Mouse (Mus musculus) CH12.LX (cell line): ENCODE measurements around the gene Apold1. TPM values are rescaled to one million over a fixed set of nuclear protein-coding genes. Genes with fewer than 3 reads are reported as not detected.
A peak's percentile ranks its signal among the peaks of the same experiment; 100 is the strongest.

Experiments
- DNase-seq: peaks from one replicate; pipeline ENCODE4 v3.0.0-alpha.2; 2013; ENCODE audit errors: extremely low read depth
- H3K27ac ChIP-seq: 2 replicates; pipeline ENCODE4 v1.5.1; 2012; ENCODE audit warnings: low read depth, mild to moderate bottlenecking, control low read depth, moderate library complexity; ENCODE audit not compliant: insufficient read depth
- H3K27me3 ChIP-seq: replicated peaks from 2 replicates; pipeline ENCODE3; 2012; ENCODE audit warnings: inconsistent platforms
- H3K36me3 ChIP-seq, 2 experiments: replicated peaks in 1 of 2; 2 replicates each; pipeline versions ENCODE3 to v1.6.1; 2012; ENCODE audit warnings: inconsistent platforms in 1 of 2, low read length in 1 of 2, mild to moderate bottlenecking in 1 of 2, mixed read lengths in 1 of 2, moderate library complexity in 1 of 2; ENCODE audit not compliant: control insufficient read depth in 1 of 2, insufficient read depth in 1 of 2
- H3K4me1 ChIP-seq, 2 experiments: 2 replicates each; pipeline ENCODE4 v1.6.1; 2012; ENCODE audit warnings: inconsistent platforms in 1 of 2, moderate library complexity in 1 of 2; ENCODE audit not compliant: insufficient read depth in 2 of 2, control insufficient read depth in 1 of 2
- H3K4me2 ChIP-seq: 2 replicates; pipeline ENCODE4 v1.6.1; 2012; ENCODE audit warnings: low read depth, mild to moderate bottlenecking, control low read depth; ENCODE audit not compliant: poor library complexity, insufficient read depth, severe bottlenecking
- H3K4me3 ChIP-seq, 3 experiments: fragments of 150-350 bp in 1 of 3; sonication (generic) in 1 of 3; replicated peaks in 1 of 3; 2 replicates each; pipeline versions ENCODE3 to v1.5.1; 2011 to 2012; ENCODE audit warnings: low read depth in 2 of 3, low read length in 2 of 3, mild to moderate bottlenecking in 2 of 3, moderate library complexity in 2 of 3, control low read depth in 1 of 3, improper control_type of control experiment in 1 of 3, inconsistent platforms in 1 of 3, mixed read lengths in 1 of 3; ENCODE audit not compliant: poor library complexity in 1 of 3
- H3K79me2 ChIP-seq: replicated peaks from 2 replicates; pipeline ENCODE4 v1.6.1; 2012; ENCODE audit warnings: mild to moderate bottlenecking, moderate library complexity; ENCODE audit not compliant: control insufficient read depth, poor library complexity, insufficient read depth, severe bottlenecking; ENCODE audit errors: extremely low read depth
- H3K9ac ChIP-seq: 2 replicates; pipeline ENCODE4 v1.6.1; 2012; ENCODE audit warnings: low read depth, mild to moderate bottlenecking, control low read depth, moderate library complexity; ENCODE audit not compliant: insufficient read depth
- H3K9me3 ChIP-seq: replicated peaks from 2 replicates; pipeline ENCODE3; 2012; ENCODE audit warnings: low read length, inconsistent platforms, mixed read lengths
- BHLHE40 ChIP-seq: IDR thresholded peaks from 2 replicates; pipeline ENCODE4 v1.6.1; 2011; ENCODE audit warnings: mild to moderate bottlenecking, low read depth, low read length, improper control_type of control experiment
- CHD1 ChIP-seq: IDR thresholded peaks from 2 replicates; pipeline ENCODE4 v1.6.1; 2012; ENCODE audit warnings: low read depth, low read length, improper control_type of control experiment, inconsistent platforms
- CTCF ChIP-seq, 2 experiments: IDR thresholded peaks in 1 of 2; conservative IDR thresholded peaks in 1 of 2; 2 replicates each; pipeline ENCODE4 v1.5.1; 2011 to 2012; ENCODE audit warnings: low read depth in 2 of 2, low read length in 2 of 2, improper control_type of control experiment in 1 of 2, inconsistent platforms in 1 of 2, mild to moderate bottlenecking in 1 of 2, moderate library complexity in 1 of 2
- E2F4 ChIP-seq: IDR thresholded peaks from 2 replicates; pipeline ENCODE4 v1.6.1; 2011; ENCODE audit warnings: low read depth, low read length, improper control_type of control experiment; ENCODE audit not compliant: insufficient replicate concordance
- ELF1 ChIP-seq: IDR thresholded peaks from 2 replicates; pipeline ENCODE4 v1.6.1; 2014; ENCODE audit warnings: low read depth, mild to moderate bottlenecking, inconsistent platforms, low read length, improper control_type of control experiment
- EP300 ChIP-seq: IDR thresholded peaks from 2 replicates; pipeline ENCODE4 v1.6.1; 2011; ENCODE audit warnings: low read length, improper control_type of control experiment
- GABPA ChIP-seq: IDR thresholded peaks from 2 replicates; pipeline ENCODE4 v1.6.1; 2012; ENCODE audit warnings: low read depth, low read length, improper control_type of control experiment, inconsistent platforms; ENCODE audit not compliant: insufficient replicate concordance
- HCFC1 ChIP-seq: IDR thresholded peaks from 2 replicates; pipeline ENCODE4 v1.6.1; 2012; ENCODE audit warnings: low read depth, mild to moderate bottlenecking, inconsistent platforms, low read length, improper control_type of control experiment
- JUN ChIP-seq: IDR thresholded peaks from 2 replicates; pipeline ENCODE4 v1.6.1; 2011; ENCODE audit warnings: low read depth, mild to moderate bottlenecking, low read length, improper control_type of control experiment, moderate library complexity; ENCODE audit not compliant: insufficient read depth
- KAT2A ChIP-seq: IDR thresholded peaks from 2 replicates; pipeline ENCODE4 v1.6.1; 2012; ENCODE audit warnings: low read length, improper control_type of control experiment, inconsistent platforms; ENCODE audit not compliant: insufficient replicate concordance
- MAZ ChIP-seq: IDR thresholded peaks from 2 replicates; pipeline ENCODE4 v1.6.1; 2012; ENCODE audit warnings: low read depth, mild to moderate bottlenecking, inconsistent platforms, low read length, improper control_type of control experiment, moderate library complexity
- MEF2A ChIP-seq: IDR thresholded peaks from 2 replicates; pipeline ENCODE4 v1.6.1; 2014; ENCODE audit warnings: low read depth, mild to moderate bottlenecking, inconsistent platforms, low read length, improper control_type of control experiment, borderline replicate concordance
- MXI1 ChIP-seq: IDR thresholded peaks from 2 replicates; pipeline ENCODE4 v1.6.1; 2011; ENCODE audit warnings: mild to moderate bottlenecking, low read depth, low read length, improper control_type of control experiment
- MYC ChIP-seq: IDR thresholded peaks from 2 replicates; pipeline ENCODE4 v1.6.1; 2011; ENCODE audit warnings: low read depth, mild to moderate bottlenecking, improper control_type of control experiment, low read length
- NELFE ChIP-seq: IDR thresholded peaks from 2 replicates; pipeline ENCODE4 v1.6.1; 2011; ENCODE audit warnings: low read depth, low read length, improper control_type of control experiment
- PAX5 ChIP-seq: IDR thresholded peaks from 2 replicates; pipeline ENCODE4 v1.6.1; 2012; ENCODE audit warnings: low read length, inconsistent platforms, mixed read lengths
- POLR2A ChIP-seq: IDR thresholded peaks from 2 replicates; pipeline ENCODE4 v1.6.1; 2011; ENCODE audit warnings: low read depth, mild to moderate bottlenecking, improper control_type of control experiment, low read length
- POLR2AphosphoS2 ChIP-seq: IDR thresholded peaks from 2 replicates; pipeline ENCODE4 v1.6.1; 2011; ENCODE audit warnings: low read depth, low read length, improper control_type of control experiment
- SIN3A ChIP-seq: IDR thresholded peaks from 2 replicates; pipeline ENCODE4 v1.6.1; 2012; ENCODE audit warnings: low read length, improper control_type of control experiment, inconsistent platforms
- TBP ChIP-seq: conservative IDR thresholded peaks from 2 replicates; pipeline ENCODE4 v1.6.1; 2011; ENCODE audit warnings: low read depth, low read length, improper control_type of control experiment
- TCF12 ChIP-seq: IDR thresholded peaks from 2 replicates; pipeline ENCODE4 v1.6.1; 2014; ENCODE audit warnings: low read depth, mild to moderate bottlenecking, inconsistent platforms, low read length, improper control_type of control experiment
- UBTF ChIP-seq: IDR thresholded peaks from 2 replicates; pipeline ENCODE4 v1.6.1; 2012; ENCODE audit warnings: low read depth, mild to moderate bottlenecking, inconsistent platforms, low read length, improper control_type of control experiment, moderate library complexity
- USF1 ChIP-seq: IDR thresholded peaks from 2 replicates; pipeline ENCODE4 v1.6.1; 2014; ENCODE audit warnings: low read depth, mild to moderate bottlenecking, inconsistent platforms, low read length, improper control_type of control experiment
- dilution Hi-C: fragments of 300-500 bp; cut with MboI; formaldehyde crosslinking; loops from 2 replicates; pipeline ENCODE4 v1.14.3; 2020; ENCODE audit warnings: low sequenced_read_pairs; ENCODE audit not compliant: extremely low pct_unique_long_range_greater_than_20kb, extremely low pct_ligation_motif_present
- in situ Hi-C: fragments of 300-500 bp; cut with MboI; formaldehyde crosslinking; loops from 3 replicates; pipeline ENCODE4 v1.14.3; 2019; ENCODE audit warnings: low sequenced_read_pairs, low pct_ligation_motif_present, low pct_unique_long_range_greater_than_20kb, mixed read lengths
- polyA plus RNA-seq: library from polyadenylated mRNA; unstranded; fragments of >175 nt; gene quantifications from 2 replicates; pipeline ENCODE4 v1.2.1, GENCODE M21; 2012; ENCODE audit warnings: low read depth; ENCODE audit not compliant: insufficient read length
- total RNA-seq, 2 experiments: library from RNA; depleted of rRNA; stranded (reverse); fragments of 300-350 nt in 1 of 2; fragments of >200 nt in 1 of 2; gene quantifications; 2 replicates each; pipeline ENCODE4 v1.2.3; 2012 to 2014

Gene Apold1
- total and polyA plus RNA-seq, 3 experiments, result 1.0 to 3.1 (median 2.7) TPM

DNA sequence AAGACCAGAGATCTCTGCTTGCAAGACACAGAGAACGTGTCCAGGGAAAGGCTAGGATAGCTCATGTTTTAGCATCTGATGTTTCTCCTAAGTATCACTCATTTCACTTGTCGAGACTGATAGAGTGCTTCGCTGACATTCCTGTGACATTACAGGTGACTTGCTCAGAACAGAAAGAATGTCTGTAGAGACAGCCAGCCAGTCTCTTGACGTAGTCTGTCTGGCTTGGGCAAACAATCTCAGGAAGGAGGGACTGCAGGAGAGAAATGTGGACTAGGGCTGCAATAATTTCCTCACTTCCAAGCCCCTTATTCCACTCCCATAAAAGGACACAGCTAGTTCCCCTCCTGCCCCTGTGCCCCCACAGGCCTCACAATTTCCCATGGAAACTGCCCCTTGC lies 18.8 kb downstream of the Apold1 start:
- H3K4me2 ChIP-seq, result no peak overlapping the region
- peaks cover 0 to 5% of the 10 kb centered on the region in 2 experiments; a peak in 1 of 4 replicates for H3K4me1 ChIP-seq
- H3K27ac ChIP-seq, result no peak overlapping the region
- H3K9ac ChIP-seq, result no peak overlapping the region
- dilution Hi-C loops, result no loop called here
- H3K27me3 ChIP-seq, result no peaks in the 10 kb centered on the region
- TF ChIP-seq MYC (no peak), JUN (no peak), POLR2AphosphoS2 (no peak), CHD1 (no peak), SIN3A (no peak), MXI1 (no peak), MEF2A (no peak), PAX5 (no peak), USF1 (no peak), BHLHE40 (no peak), ELF1 (no peak), E2F4 (no peak), TCF12 (no peak), CTCF (conservative IDR thresholded peaks at IDR 0.05 in 1 of 2, IDR thresholded peaks at IDR 0.05 in 1 of 2; ENCODE audit: low read depth in 2 of 2, low read length in 2 of 2) (no peak), MAZ (no peak), UBTF (no peak), KAT2A (no peak)
- no peaks in the 10 kb centered on the region for H3K9me3 ChIP-seq
- H3K79me2 ChIP-seq, result no peaks in the 10 kb centered on the region
- no peak overlapping the region for H3K4me3 ChIP-seq
- DNase-seq, result no peak
- no peaks in the 10 kb centered on the region for H3K36me3 ChIP-seq
- in situ Hi-C loops, result no loop called here

DNA sequence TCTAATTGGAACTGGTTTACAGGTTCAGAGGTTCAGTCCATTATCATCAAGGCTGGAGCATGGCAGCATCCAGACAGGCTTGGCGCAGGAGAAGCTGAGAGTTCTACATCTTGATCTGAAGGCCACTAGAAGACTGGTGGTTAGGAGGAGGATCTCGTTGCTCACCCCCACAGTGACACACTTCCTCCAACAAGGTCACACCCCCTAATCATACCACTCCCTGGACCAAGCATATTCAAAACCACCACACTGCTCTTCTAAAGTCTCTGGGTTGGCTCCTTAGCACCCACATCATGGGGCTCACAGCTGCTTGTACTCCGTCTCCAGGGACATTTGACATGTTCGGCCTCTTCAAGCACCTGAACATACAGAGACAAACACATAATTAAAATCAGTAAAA lies 20.5 kb downstream of the Apold1 start:
- Histone ChIP-seq H3K36me3 (no peaks in the 10 kb centered on the region), H3K27ac (no peak overlapping the region), H3K4me3 (peak overlapping the region in 1 of 3 experiments; percentile 42), H3K4me2 (0 out of 2 replicates have a peak overlapping the region, but pooled peaks have one; percentile 18)
- DNase-seq, result peak; percentile 65
- dilution Hi-C loops, result no loop called here
- TF ChIP-seq JUN (no peak), TBP (0 out of 2 replicates have a peak, but pooled peaks have one; percentile 50), HCFC1 (no peak), NELFE (0 out of 2 replicates have a peak, but pooled peaks have one; percentile 11), EP300 (no peak), GABPA (no peak), POLR2A (peak; percentile 41), BHLHE40 (no peak), TCF12 (peak; percentile 47; the same call in 1 of the 2 replicates)
- TF ChIP-seq, all 38 proteins: peak for 4
- no peaks in the 10 kb centered on the region for H3K79me2 ChIP-seq
- peaks cover 0 to 12% of the 10 kb centered on the region in 2 experiments; a peak in 3 of 4 replicates for H3K4me1 ChIP-seq
- in situ Hi-C loops, result no loop called here
- H3K9ac ChIP-seq, result no peak overlapping the region
- H3K27me3 ChIP-seq, result no peaks in the 10 kb centered on the region
- H3K9me3 ChIP-seq, result no peaks in the 10 kb centered on the region
